Mouse (Mus musculus) liver, embryonic 16.5 days (tissue): ENCODE data around the gene Reck. TPM values are rescaled to one million over a fixed set of nuclear protein-coding genes. Genes with fewer than 3 reads are reported as not detected.

Experiments used
- ATAC-seq: fragments of 200-750 bp; cut with Nextera tagmentation; 2 replicates; pipeline ENCODE4 v1.8.0; 2017; ENCODE audit warnings: low read depth, mild to moderate bottlenecking, moderate number of reproducible peaks, moderate library complexity
- H3K27ac ChIP-seq: fragments of 300-500 bp; sonication (generic); 2 replicates; pipeline ENCODE4 v1.5.1; 2014; ENCODE audit warnings: mild to moderate bottlenecking, low read length
- H3K27me3 ChIP-seq: fragments of 300-500 bp; sonication (generic); 2 replicates; pipeline ENCODE4 v1.6.1; 2014; ENCODE audit warnings: low read depth, low read length, mixed read lengths; ENCODE audit not compliant: control insufficient read depth, insufficient read depth
- H3K36me3 ChIP-seq: fragments of 300-500 bp; sonication (generic); 2 replicates; pipeline ENCODE4 v1.6.1; 2014; ENCODE audit warnings: mild to moderate bottlenecking; ENCODE audit not compliant: control insufficient read depth, insufficient read depth
- H3K4me1 ChIP-seq: fragments of 300-500 bp; sonication (generic); 2 replicates; pipeline ENCODE4 v1.6.1; 2014; ENCODE audit warnings: low read depth, low read length, mixed read lengths; ENCODE audit not compliant: control insufficient read depth
- H3K4me2 ChIP-seq: fragments of 300-500 bp; sonication (generic); 2 replicates; pipeline ENCODE4 v1.6.1; 2014; ENCODE audit warnings: low read depth, low read length, mixed read lengths
- H3K4me3 ChIP-seq: fragments of 300-500 bp; sonication (generic); 2 replicates; pipeline ENCODE4 v1.5.1; 2014; ENCODE audit warnings: low read depth, mild to moderate bottlenecking, low read length
- H3K9ac ChIP-seq: fragments of 300-500 bp; sonication (generic); 2 replicates; pipeline ENCODE4 v1.6.1; 2014; ENCODE audit warnings: low read depth, low read length
- H3K9me3 ChIP-seq: fragments of 300-500 bp; sonication (generic); replicated peaks from 2 replicates; pipeline ENCODE4 v1.6.1; 2016; ENCODE audit warnings: low read length; ENCODE audit not compliant: control insufficient read depth
- whole genome bisulfite sequencing: fragments of 180-500 bp; shearing (Covaris S2); extraction: QIAGEN DNeasy Blood & Tissue Kit; methylation state at CpG from one replicate; pipeline ENCODE4 v1.1.7; 2014; ENCODE audit not compliant: insufficient replicate concordance; 5-methylcytosine and 5-hydroxymethylcytosine counted together
- polyA plus RNA-seq: library from polyadenylated mRNA; unstranded; fragments of >200 nt; fragmentation: Nextera tagmentation; extraction: Ambion mirVana; gene quantifications from 2 replicates; pipeline ENCODE4 v1.2.1, GENCODE M21; 2015

Gene Reck
- polyA plus RNA-seq, 1 experiment from 2014 or later, result 2.1 TPM

GRCm38 (mm10) chr4:43994342-43994741 is 119.0 kb downstream of the Reck start:
- Histone ChIP-seq H3K4me1 (no peaks in the 10 kb centered on the region), H3K4me2 (no peak overlapping the region), H3K9me3 (no peaks in the 10 kb centered on the region), H3K9ac (no peak overlapping the region), H3K36me3 (no peaks in the 10 kb centered on the region), H3K27me3 (no peaks in the 10 kb centered on the region), H3K4me3 (no peak overlapping the region), H3K27ac (no peak overlapping the region)
- 60% methylated on average over 2 of the region's 2 CpGs for WGBS
- no peak for ATAC-seq

Other genes with a start within 250 kb of the Reck start
- 0.49 and 0.91 TPM in 2 replicates for gene Npr2, start 243.6 kb upstream of the Reck start, polyA plus RNA-seq
- gene Spag8, start 221.9 kb upstream of the Reck start, polyA plus RNA-seq, result 0.08 and 0.20 TPM in 2 replicates
- 63.9 and 68.5 TPM in 2 replicates for gene Hint2, start 219.1 kb upstream of the Reck start, polyA plus RNA-seq
- 0.22 and 0.23 TPM in 2 replicates for gene Tmem8b, start 206.6 kb upstream of the Reck start, polyA plus RNA-seq
- gene Fam221b, start 206.4 kb upstream of the Reck start, polyA plus RNA-seq, result 0.63 and 1.0 TPM in 2 replicates
- gene Olfr70, start 174.7 kb upstream of the Reck start, polyA plus RNA-seq, result not detected in 2 replicates
- gene Olfr71, start 165.3 kb upstream of the Reck start, polyA plus RNA-seq, result not detected in 2 replicates
- gene Hrct1, start 148.3 kb upstream of the Reck start, polyA plus RNA-seq, result 0.22 TPM in 1 of 2 replicates, not detected in the other
- gene Spaar, start 145.5 kb upstream of the Reck start, polyA plus RNA-seq, result 0.02 and 0.04 TPM in 2 replicates
- gene Olfr159, start 104.5 kb upstream of the Reck start, polyA plus RNA-seq, result not detected in 2 replicates
- gene Olfr156, start 51.6 kb upstream of the Reck start, polyA plus RNA-seq, result not detected in 2 replicates
- not detected in 2 replicates for gene Olfr157, start 35.3 kb upstream of the Reck start, polyA plus RNA-seq
- gene Olfr155, start 24.0 kb upstream of the Reck start, polyA plus RNA-seq, result not detected in 2 replicates
- 60.5 and 66.1 TPM in 2 replicates for gene Glipr2, start 81.9 kb downstream of the Reck start, polyA plus RNA-seq
- gene Ccin, start 108.0 kb downstream of the Reck start, polyA plus RNA-seq, result not detected in 2 replicates
- gene Clta, start 128.9 kb downstream of the Reck start, polyA plus RNA-seq, result 100 and 101 TPM in 2 replicates
- gene Gne, start 208.6 kb downstream of the Reck start, polyA plus RNA-seq, result 32.2 and 36.2 TPM in 2 replicates